Mouse (Mus musculus): ENCODE results near the gene Bcar3. TPM values are rescaled to one million over a fixed set of nuclear protein-coding genes. Genes with fewer than 3 reads are reported as not detected.

Gene Bcar3
- polyA plus RNA-seq, 1 experiment, result 8.8 TPM

GRCm38 (mm10) chr3:122446678-122447077 lies 152.7 kb downstream of the Bcar3 start:
- H3K27ac ChIP-seq (replicated peaks; ENCODE audit: low read depth, low read length), result no peak overlapping the region
- H3K4me1 ChIP-seq (ENCODE audit: control insufficient read depth, insufficient read depth, insufficient read length, low read length), result no peaks in the 10 kb centered on the region
- no peak overlapping the region for H3K4me3 ChIP-seq (ENCODE audit: insufficient read depth, low read depth, low read length)

- Histone ChIP-seq H3K27ac (replicated peaks; ENCODE audit: low read depth, low read length) (no peak overlapping the region), H3K4me3 (ENCODE audit: insufficient read depth, low read depth, low read length) (no peak overlapping the region), H3K4me1 (ENCODE audit: control insufficient read depth, insufficient read depth, insufficient read length, low read length) (no peaks in the 10 kb centered on the region)
These were observed 154.3 kb downstream of the Bcar3 start for GRCm38 (mm10) chr3:122448196-122448595.

- no peak overlapping the region for H3K4me3 ChIP-seq (ENCODE audit: insufficient read depth, low read depth, low read length)
- H3K4me1 ChIP-seq (ENCODE audit: control insufficient read depth, insufficient read depth, insufficient read length, low read length), result 0 out of 2 replicates have a peak, but pooled peaks cover 4% of the 10 kb centered on the region
- H3K27ac ChIP-seq (replicated peaks; ENCODE audit: low read depth, low read length), result no peak overlapping the region
These were observed 156.1 kb downstream of the Bcar3 start for GRCm38 (mm10) chr3:122450041-122450440.

- no peak overlapping the region for H3K27ac ChIP-seq (replicated peaks; ENCODE audit: low read depth, low read length)
- H3K4me3 ChIP-seq (ENCODE audit: insufficient read depth, low read depth, low read length), result no peak overlapping the region
- peaks cover 8% of the 10 kb centered on the region; the same call in 1 of the 2 replicates for H3K4me1 ChIP-seq (ENCODE audit: control insufficient read depth, insufficient read depth, insufficient read length, low read length)
These were observed 159.9 kb downstream of the Bcar3 start for GRCm38 (mm10) chr3:122453875-122454274.

GRCm38 (mm10) chr3:122456156-122456555 lies 162.2 kb downstream of the Bcar3 start:
- Histone ChIP-seq H3K4me3 (ENCODE audit: insufficient read depth, low read depth, low read length) (no peak overlapping the region), H3K4me1 (ENCODE audit: control insufficient read depth, insufficient read depth, insufficient read length, low read length) (peaks cover 13% of the 10 kb centered on the region; the same call in 1 of the 2 replicates), H3K27ac (replicated peaks; ENCODE audit: low read depth, low read length) (no peak overlapping the region)

- Histone ChIP-seq H3K27ac (replicated peaks; ENCODE audit: low read depth, low read length) (no peak overlapping the region), H3K4me1 (ENCODE audit: control insufficient read depth, insufficient read depth, insufficient read length, low read length) (peaks cover 18% of the 10 kb centered on the region), H3K4me3 (ENCODE audit: insufficient read depth, low read depth, low read length) (no peak overlapping the region)
These were observed 162.9 kb downstream of the Bcar3 start for GRCm38 (mm10) chr3:122456807-122457206.

- Histone ChIP-seq H3K27ac (replicated peaks; ENCODE audit: low read depth, low read length) (no peak overlapping the region), H3K4me3 (ENCODE audit: insufficient read depth, low read depth, low read length) (no peak overlapping the region), H3K4me1 (ENCODE audit: control insufficient read depth, insufficient read depth, insufficient read length, low read length) (peaks cover 18% of the 10 kb centered on the region)
These were observed 163.8 kb downstream of the Bcar3 start for GRCm38 (mm10) chr3:122457723-122458122.

- H3K27ac ChIP-seq (replicated peaks; ENCODE audit: low read depth, low read length), result no peak overlapping the region
- no peak overlapping the region for H3K4me3 ChIP-seq (ENCODE audit: insufficient read depth, low read depth, low read length)
- peaks cover 18% of the 10 kb centered on the region for H3K4me1 ChIP-seq (ENCODE audit: control insufficient read depth, insufficient read depth, insufficient read length, low read length)
These were observed 164.8 kb downstream of the Bcar3 start for GRCm38 (mm10) chr3:122458743-122459142.

GRCm38 (mm10) chr3:122460848-122461511 lies 167.0 kb downstream of the Bcar3 start:
- Histone ChIP-seq H3K4me3 (ENCODE audit: insufficient read depth, low read depth, low read length) (no peak overlapping the region), H3K4me1 (ENCODE audit: control insufficient read depth, insufficient read depth, insufficient read length, low read length) (peaks cover 10% of the 10 kb centered on the region), H3K27ac (replicated peaks; ENCODE audit: low read depth, low read length) (no peak overlapping the region)

GRCm38 (mm10) chr3:122461512-122461881 lies 167.6 kb downstream of the Bcar3 start:
- no peak overlapping the region for H3K27ac ChIP-seq (replicated peaks; ENCODE audit: low read depth, low read length)

GRCm38 (mm10) chr3:122461932-122462871 lies 168.3 kb downstream of the Bcar3 start:
- Histone ChIP-seq H3K4me3 (ENCODE audit: insufficient read depth, low read depth, low read length) (no peak overlapping the region), H3K27ac (replicated peaks; ENCODE audit: low read depth, low read length) (no peak overlapping the region), H3K4me1 (ENCODE audit: control insufficient read depth, insufficient read depth, insufficient read length, low read length) (peaks cover 10% of the 10 kb centered on the region)

More at GRCm38 (mm10) chr3:122461512-122461881, 167.6 kb downstream of the Bcar3 start:
- H3K4me1 ChIP-seq (ENCODE audit: control insufficient read depth, insufficient read depth, insufficient read length, low read length), result peaks cover 10% of the 10 kb centered on the region
- H3K4me3 ChIP-seq (ENCODE audit: insufficient read depth, low read depth, low read length), result no peak overlapping the region

- Histone ChIP-seq H3K27ac (replicated peaks; ENCODE audit: low read depth, low read length) (no peak overlapping the region), H3K4me3 (ENCODE audit: insufficient read depth, low read depth, low read length) (no peak overlapping the region), H3K4me1 (ENCODE audit: control insufficient read depth, insufficient read depth, insufficient read length, low read length) (peaks cover 10% of the 10 kb centered on the region)
These were observed 169.2 kb downstream of the Bcar3 start for GRCm38 (mm10) chr3:122463166-122463565.

- Histone ChIP-seq H3K4me3 (ENCODE audit: insufficient read depth, low read depth, low read length) (no peak overlapping the region), H3K27ac (replicated peaks; ENCODE audit: low read depth, low read length) (no peak overlapping the region), H3K4me1 (ENCODE audit: control insufficient read depth, insufficient read depth, insufficient read length, low read length) (peaks cover 4% of the 10 kb centered on the region)
These were observed 172.3 kb downstream of the Bcar3 start for GRCm38 (mm10) chr3:122466100-122466730.

- H3K4me1 ChIP-seq (ENCODE audit: control insufficient read depth, insufficient read depth, insufficient read length, low read length), result no peaks in the 10 kb centered on the region
- H3K27ac ChIP-seq (replicated peaks; ENCODE audit: low read depth, low read length), result no peak overlapping the region
- no peak overlapping the region for H3K4me3 ChIP-seq (ENCODE audit: insufficient read depth, low read depth, low read length)
These were observed 174.0 kb downstream of the Bcar3 start for GRCm38 (mm10) chr3:122467977-122468376.

- H3K4me1 ChIP-seq (ENCODE audit: control insufficient read depth, insufficient read depth, insufficient read length, low read length), result peaks cover 4% of the 10 kb centered on the region; the same call in 1 of the 2 replicates
- no peak overlapping the region for H3K27ac ChIP-seq (replicated peaks; ENCODE audit: low read depth, low read length)
- no peak overlapping the region for H3K4me3 ChIP-seq (ENCODE audit: insufficient read depth, low read depth, low read length)
These were observed 176.5 kb downstream of the Bcar3 start for GRCm38 (mm10) chr3:122470326-122471016.
